Mouse (Mus musculus) layer of hippocampus, postnatal 14 days (tissue): ENCODE measurements at regions not wholly inside any gene's neighbourhood (a gene's known extent, or its start where the extent isn't known, plus 50 kb on each side); places are given as distances from the start of the nearest gene placed in this dataset.
"Not testable (repeated sequence)": the region's sequence is repeated elsewhere in the genome, so short reads cannot be mapped to it uniquely, and the experiment has no call there.

Source experiments
- DNase-seq, 2 experiments: peaks; one replicate each; pipeline ENCODE4 v3.0.0; 2021 to 2022; ENCODE audit warnings: low spot score in 2 of 2, mixed read lengths in 1 of 2

DNA sequence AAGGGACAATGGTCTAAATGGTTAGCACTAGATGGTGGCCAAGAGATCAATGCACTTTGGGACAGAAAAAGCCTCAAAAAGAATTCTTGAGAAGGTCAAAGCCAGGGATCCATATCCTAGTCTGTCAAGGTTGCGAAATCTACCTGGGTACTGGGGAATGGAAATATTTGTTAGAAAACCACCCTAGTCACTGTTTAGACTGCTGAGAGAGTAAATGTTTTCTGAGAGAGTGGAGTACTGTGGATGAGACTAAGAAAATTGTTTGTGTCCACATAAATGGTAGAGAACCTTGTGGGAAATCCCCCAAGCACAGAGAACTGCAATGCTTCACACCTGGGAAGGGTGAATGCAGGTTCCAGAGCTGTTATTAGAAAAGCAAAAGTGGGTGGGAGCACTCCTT, 239.5 kb upstream of the Rarb start:
- no peak for DNase-seq

DNA sequence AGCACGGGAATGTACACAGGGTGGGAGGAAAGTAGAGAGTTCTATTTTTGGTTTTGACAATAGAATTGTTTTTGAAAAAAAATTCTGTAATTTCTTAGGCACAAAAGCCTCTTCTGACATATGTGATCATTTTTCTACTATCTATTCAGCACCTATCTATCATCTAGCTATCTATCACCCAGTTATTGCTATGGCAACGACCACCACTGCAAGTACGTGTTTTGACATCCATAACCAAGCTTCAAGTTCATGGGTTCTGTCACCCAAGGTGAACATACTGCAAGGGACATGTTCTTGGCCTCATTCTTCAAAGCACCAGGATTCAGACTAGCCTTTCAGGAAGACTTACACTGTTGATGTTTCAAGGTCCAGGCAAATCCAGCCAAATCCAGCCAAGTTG, 238.4 kb upstream of the Rarb start:
- DNase-seq = no peak

DNA sequence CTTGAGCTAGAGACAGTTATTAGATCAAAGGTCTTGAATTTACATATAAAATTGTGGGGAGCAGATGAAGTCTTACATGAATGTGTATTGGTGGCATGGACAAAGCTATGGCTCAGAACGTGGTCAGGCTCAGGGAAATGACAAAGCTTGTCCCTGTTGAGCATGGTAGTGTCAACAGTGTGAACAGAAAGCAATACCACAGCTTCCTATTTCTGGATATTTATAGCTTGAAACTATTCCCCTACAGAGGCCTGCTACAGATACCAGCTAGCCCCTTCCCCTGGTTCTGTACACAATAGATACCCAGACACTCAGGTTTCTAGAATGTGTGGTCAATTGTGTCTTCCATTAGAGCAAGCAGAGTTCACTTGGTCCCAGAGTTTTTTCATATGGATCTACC, 236.8 kb upstream of the Rarb start:
- no peak for DNase-seq

DNA sequence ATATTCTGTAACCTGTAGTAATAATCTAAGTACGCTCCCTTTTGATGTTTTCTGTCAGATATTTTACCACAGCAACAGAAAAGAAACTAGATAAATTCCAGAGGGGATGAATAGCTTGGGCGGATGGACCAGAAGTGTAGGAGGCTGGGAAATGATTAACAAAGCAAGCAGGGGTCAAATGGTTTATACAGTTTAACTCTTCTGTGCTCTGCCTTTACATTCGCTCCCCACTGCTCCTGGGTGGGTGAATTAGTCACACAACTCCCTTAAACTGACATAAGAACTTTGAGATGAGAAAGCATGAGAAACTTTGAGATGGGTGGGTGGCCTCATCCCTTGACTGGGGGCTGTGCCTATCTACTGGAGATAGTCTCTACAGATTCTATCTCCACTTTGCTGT, 235.4 kb upstream of the Rarb start:
- DNase-seq = no peak

DNA sequence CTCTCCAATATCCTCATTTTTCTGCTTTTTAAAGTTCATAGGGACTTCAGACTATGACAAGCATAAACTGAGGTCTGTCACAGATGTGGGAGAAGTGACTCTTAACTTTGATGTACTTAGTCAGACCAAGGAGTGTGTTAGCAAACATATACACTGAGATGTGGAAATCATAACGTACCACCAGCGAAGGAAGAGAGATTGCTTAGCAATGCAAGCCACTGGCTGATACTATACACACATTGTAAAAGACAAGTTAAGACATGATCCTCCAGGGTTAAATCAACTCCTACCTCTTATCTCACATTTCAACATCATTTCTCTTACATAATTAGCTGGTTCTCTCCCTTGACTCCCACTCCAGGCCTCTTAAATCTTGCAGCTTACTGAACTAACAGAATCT, 227.9 kb upstream of the Rarb start:
- DNase-seq = no peak

DNA sequence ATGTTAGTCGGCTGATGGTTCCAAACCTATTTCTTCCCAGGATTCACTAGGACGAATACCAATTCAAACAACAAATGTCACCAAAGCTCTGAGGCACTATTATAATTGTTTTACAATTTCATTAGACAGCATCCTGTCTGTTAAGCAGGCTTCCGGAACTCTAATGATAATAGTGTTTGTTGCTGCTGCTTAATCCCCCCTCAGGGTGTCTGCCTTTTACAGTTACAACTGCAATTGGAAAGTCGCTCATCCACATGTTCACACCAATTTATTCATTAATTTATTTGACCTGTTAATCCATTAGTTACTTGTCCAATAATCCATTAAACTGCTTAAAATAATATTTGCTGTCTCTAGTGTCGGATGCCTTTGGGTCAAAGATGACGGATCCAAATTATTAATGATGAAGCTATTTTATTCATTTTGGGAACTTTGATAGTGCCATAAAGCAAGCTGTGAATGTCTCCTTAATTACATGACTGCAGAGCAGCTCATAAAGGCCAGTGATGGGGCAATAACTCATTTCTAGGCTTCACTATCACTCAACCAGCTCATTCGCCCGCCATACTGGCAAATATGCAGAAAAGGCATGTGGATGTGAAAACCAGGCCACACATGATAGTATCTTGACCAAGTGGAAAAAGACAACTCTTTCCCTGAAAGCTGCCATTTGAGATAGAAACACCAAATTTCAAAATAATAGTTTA, 226.6 kb upstream of the Rarb start:
- DNase-seq = no peak

DNA sequence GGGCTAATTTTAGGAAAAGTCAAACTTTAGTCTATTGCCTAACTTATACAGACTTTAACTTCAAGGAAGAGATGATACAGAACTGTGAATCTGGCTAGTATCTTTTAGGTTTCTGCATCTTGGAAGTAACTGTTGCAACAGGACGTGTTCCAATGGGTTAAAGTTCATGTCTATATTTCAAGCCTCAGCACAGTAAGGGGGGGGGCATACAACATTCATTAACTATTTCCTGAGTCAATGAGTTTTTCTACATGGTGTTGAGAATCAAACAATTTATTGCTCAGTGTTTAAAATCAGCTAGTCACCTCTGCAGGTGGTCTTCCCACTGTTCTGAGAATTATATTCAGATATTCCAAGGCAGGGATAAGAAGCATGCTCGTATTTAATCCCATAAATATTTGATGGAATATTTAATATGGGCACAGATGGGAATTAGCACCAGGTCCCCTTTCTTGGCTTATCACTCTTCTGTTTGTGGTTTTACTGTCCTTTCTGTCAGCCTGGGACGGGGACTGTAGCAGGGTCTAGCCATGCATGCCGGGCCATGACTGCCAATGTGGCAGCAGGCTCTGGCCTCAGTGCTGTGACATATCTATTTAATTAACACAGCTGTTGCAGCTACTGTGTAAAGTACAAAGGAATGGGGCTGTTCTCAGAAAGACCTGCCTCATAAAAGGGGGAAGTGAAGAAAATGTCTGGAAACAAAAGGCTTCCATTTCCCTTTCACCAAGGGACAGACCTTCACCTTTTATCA, 201.8 kb upstream of the Rarb start:
- no peak for DNase-seq

DNA sequence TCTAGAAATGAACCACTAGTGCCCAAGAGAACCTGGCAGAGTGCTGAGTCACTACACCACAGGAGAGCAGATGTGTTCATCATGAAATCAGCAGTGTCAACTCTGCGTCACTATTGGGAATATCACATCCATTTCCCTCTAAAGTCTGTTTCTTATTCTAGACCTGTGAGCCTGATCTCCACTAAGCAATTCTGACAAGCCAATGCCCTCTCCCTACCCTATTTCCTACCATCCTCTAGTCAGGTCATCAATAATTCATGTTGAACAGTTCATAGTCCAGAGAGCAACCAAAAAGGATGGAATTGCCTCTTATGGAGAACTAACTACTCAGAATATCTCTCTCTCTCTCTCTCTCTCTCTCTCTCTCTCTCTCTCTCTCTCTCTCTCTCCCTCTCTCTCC, 194.0 kb upstream of the Rarb start:
- DNase-seq = no peak

DNA sequence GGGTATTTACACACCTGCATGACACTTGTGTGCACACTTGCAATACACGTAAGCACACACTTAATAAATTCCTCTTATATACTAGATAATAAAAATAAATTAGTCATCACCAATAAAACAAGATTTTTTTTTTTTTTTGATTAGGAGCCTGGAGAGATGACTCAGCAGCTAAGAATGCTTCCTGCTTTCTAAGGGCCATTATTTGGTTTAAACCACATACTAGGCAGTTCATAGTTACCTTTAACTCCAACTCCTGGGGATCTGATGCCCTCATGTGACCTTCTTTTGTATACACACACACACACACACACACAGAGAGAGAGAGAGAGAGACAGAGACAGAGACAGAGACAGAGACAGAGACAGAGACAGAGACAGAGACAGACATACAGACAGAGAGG, 193.2 kb upstream of the Rarb start:
- DNase-seq = no peak

DNA sequence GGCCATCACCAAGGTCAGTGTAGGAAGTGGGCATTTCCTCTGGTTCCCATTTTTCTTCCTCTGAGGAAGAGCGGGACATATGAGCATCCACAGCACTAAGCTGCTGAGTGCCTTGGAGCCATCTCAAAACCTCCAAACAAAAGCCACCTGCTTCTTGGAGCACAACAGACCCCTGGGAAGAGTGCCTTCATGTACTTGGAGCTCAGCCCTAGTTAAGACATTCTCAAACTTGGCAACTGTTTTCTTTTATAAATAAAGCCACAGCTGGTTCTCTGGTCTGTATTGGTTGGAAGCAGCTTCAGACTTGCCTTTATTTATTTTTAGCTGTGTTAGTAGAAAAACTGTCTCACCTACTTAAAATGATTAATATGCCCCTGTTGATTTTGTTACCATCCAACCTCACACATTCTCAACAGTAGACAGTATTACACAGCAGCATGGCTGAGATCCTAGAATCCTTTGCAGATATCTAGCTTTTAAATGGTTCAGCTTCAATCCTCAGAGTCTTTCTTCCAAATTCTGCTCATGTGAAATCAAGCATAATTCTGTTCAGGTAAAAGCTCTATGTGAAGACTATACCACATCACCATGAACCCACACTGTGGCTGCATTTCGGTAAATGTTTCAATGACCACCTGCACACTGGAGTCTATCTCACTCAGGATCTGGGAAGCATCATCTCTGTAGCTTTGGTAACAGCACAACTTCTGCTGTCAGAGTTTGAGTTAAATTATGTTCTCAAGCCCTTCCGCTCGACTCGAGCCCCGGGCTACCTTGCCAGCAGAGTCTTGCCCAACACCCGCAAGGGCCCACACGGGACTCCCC, 186.4 kb upstream of the Rarb start:
- peak in 1 of 2 experiments; percentile 24 for DNase-seq

DNA sequence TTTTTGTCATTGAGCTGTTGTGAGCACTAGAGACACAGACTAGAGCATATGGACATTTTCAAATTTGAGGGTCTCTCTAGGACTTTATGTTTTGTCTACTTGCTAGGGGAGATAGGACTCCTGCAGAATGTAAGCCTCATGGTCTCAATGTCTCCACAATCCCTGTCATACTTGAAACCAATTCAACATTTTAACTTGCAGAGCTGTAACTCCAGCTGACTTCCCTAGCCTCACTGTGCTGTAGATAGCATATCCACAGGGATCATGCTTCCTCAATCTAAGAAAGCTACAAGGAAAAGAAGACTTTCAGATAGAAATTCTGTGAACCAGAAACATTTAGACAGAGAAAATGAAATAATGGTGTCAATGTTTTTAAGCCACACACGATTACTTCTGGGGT, 185.8 kb upstream of the Rarb start:
- DNase-seq = no peak

DNA sequence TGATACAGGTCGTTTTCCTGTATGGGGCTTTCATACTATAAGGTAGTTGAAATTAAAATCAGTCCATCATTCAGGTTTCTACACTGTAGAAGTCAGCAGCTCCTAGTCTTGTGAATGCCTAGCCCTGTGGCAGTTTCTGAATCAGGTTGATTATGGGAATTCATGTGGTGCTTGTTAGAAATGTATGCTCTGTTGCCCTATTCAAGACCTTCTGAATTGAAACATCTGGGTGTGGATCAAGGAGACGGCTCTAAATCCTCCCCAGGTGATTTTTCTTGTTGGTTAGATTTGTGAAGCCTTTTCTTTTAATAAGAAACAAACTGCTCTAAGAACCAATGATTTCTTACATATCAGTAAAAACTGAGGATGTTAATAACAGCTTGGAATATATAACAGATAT, 177.8 kb upstream of the Rarb start:
- no peak for DNase-seq

DNA sequence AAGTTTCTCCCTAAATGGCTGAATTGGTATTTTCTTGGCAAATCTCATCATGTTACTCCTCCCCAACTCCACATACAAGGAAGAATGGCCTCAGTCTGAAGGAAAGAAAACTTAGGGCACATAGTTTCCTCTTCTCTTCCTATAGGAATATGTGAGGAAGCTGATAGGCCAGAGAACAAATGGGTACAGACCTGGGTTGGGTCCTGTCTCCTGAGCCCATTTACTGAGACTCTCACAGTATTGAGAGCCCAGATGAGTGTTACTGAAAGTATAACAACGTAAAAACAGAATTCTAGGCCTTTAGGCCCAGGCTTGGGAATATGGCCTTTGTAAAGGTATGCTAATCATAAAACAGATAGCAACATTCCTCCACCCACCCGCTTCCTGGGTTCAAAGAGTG, 152.0 kb upstream of the Rarb start:
- DNase-seq = not testable (repeated sequence)

DNA sequence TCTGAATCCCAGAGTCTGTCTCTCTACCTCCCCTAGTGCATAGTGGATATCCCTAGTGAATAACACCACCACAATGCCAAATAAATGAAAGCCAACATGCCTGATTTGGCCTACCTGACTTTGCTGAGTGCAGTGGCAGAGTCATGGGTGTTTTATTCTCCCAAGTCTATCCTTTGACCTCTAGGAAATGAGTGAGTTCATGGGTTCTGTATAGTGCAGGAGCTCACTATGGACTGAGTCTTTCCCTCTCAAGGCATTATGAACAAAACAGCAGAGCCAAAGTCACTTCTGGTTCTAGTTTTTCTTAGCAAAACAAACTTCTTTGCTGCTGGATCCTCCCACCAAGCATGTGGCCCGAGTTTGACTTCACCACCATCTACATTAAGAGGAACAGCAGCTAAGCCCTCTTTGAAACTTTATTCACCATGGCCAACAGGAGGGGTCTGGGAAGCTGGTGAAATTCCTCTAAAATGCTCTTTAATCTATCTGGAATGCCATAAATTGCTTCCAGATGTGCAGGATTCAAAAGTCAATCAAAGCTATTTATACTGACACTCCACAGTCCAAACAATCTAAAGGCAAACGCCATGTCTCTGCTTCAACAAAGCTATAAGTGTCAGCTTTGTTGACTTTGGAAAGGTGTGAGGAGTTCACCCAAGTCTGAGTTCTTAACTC, 145.9 kb upstream of the Rarb start:
- DNase-seq = no peak

DNA sequence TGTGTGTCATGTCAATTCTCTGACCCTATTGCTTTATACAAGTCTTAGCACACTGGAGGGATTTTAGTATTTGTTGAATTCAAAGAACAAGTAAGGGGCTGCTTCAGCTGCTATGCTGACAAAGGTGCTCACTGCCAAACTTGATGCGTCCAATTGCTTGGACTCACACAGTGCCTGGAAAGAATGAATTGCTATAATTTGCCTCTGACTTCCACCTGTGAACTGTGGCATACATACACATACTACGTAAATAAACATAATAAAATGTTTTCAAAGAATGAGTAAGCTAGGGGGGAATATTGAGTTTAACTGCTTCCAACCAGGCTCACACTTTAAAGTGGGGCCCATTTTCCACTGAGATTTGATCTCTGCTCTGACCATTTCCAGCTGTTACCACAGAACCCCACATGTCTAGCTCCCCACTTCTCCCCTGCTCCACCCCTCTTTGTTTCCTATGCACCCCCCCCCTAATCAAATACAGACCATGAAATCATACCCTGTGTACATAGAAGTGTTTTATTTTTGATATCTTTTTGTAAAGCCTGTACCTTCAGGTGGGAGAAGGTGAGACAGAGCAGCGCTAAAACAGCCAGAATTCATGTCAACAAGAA, 143.4 kb upstream of the Rarb start:
- DNase-seq = no peak

DNA sequence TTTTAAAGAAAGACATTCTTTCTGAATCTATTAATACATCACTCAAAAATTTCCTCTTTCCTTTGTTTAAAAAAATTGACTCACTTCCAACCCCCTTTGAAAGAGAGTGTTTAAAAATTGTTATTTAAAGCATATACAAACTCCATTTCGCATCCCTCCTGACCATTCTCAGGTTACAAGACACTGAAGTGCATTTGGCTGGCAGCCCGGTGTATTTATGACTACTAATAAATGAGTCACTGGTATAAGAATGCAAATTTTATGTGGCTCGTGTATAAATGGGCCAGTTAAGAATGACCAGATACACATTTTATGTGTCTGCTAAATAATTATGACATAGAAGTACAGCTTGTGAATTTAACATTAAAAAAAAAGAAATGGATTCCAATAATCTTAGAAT, 138.8 kb upstream of the Rarb start:
- DNase-seq = no peak

DNA sequence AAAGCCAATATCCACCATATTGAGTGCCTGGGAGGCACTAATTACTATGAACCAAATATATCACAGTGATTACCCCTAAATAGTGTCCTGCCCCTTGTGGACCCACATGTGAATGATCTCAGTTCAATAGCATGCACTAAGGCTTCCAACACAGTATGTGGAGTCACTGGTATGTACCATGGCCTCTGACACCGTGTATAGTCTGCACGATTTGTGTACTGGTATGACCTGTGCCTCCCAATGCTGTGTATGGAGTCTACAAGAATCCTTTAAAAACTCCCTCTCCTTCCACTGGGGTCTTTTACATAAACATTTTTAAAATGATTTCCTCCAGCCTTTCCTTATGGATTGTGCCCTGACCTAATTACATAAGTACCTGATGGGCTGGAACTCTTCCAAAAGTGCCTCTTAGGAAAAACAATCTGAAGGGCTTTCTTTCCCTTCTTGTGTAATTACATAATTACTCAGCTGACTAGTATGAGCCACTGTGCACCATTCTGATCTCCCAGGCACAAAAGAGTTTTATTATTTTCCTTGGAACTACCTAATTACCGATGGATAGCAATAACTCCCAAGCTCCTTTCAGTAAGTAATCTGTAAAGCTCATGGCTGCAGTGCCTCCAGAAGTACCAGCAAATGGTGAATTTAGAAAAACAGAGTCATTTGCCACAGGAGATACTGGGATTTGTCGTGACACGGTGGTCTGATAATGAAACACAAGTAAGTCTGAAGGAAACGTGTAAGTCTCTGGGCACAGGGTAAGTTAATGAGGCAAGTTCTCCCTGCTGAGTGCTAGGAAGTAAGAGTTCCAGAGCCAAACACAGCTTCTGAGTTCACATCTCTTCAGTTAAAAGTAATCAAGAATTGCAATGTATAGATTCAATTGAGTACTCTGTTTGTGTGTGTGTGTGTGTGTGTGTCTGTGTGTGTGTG, 135.8 kb upstream of the Rarb start:
- DNase-seq = no peak

DNA sequence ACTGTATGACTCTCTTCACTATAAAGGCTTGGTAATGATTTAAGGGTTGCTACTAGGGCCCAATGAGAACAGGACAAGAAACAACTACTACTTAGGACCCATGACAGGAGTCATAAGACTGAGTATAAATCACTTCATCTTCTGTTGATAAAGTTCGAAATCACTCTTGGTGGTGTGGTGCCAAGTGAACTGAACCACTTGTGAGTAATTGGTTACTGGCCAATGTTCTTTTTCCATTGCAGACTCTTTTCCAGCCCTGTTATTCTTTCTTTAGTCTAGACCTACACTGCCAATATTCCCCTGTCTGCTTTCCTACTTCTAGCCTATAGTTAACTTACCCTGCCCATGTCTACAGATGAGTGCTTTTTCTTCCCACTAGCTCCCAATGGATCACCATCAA, 129.8 kb upstream of the Rarb start:
- no peak for DNase-seq

DNA sequence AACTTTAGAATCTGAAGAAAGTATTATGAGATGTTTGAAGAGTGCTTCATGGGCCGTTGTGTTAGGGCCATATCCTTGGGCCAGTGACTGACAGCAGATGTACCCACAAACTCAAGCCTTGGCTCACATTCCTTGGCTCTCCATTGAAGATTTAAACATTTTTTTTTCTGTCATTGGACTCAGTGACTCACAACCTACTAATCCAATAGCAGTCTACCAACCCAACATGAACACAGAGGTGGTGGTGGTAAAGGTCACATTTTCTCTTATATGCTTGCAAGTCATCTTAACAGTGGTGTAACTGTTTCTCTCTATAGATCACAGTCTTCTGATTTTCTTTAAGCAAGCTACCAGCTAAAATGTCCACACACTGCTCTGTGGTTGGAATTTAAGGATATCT, 125.5 kb upstream of the Rarb start:
- DNase-seq = no peak

DNA sequence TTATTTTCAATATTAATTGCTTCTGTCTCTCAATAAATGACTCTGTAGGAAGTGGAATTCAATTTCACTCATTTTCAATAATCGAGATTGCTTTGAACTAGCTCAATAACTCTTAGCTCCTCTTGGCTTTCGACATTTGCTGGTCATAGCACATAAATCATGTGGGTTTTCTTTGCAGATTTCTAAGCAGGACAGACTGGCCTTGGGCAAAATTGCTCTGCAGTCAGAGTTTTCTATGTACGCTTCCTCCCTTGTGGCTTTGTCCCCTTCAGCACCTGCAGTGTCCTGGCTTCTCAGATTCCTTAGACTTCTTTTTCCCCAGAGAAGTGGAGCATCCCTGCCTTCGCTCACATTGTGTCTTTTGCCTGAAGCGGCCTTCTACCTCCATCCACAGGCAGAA, 124.6 kb upstream of the Rarb start:
- DNase-seq = no peak
